Mouse (Mus musculus): ENCODE results near the gene Zmat5. TPM values are rescaled to one million over a fixed set of nuclear protein-coding genes. Genes with fewer than 3 reads are reported as not detected.

The Zmat5 gene
- polyA plus RNA-seq, 1 experiment, result 5.8 TPM

GRCm38 (mm10) chr11:4675693-4676092 is 28.8 kb upstream of the Zmat5 start:
- Histone ChIP-seq H3K36me3 (ENCODE audit: control insufficient read depth) (peaks cover 94% of the 10 kb centered on the region), H3K27me3 (ENCODE audit: control insufficient read depth) (no peaks in the 10 kb centered on the region), H3K9me3 (ENCODE audit: control insufficient read depth, low read length) (no peaks in the 10 kb centered on the region), H3K4me1 (ENCODE audit: control insufficient read depth) (peaks cover 60% of the 10 kb centered on the region), H3K4me3 (replicated peaks) (no peak overlapping the region)
- TF ChIP-seq GATA1 (IDR thresholded peaks at IDR 0.05; ENCODE audit: low read length), result no peak
- no peak for TF ChIP-seq TAL1 (IDR thresholded peaks at IDR 0.05; ENCODE audit: low read length)

- peaks cover 57% of the 10 kb centered on the region for H3K4me1 ChIP-seq (ENCODE audit: control insufficient read depth)
- TF ChIP-seq TAL1 (IDR thresholded peaks at IDR 0.05; ENCODE audit: low read length), result peak; percentile 88
- peak; percentile 81 for TF ChIP-seq GATA1 (IDR thresholded peaks at IDR 0.05; ENCODE audit: low read length)
- H3K27me3 ChIP-seq (ENCODE audit: control insufficient read depth), result no peaks in the 10 kb centered on the region
- no peaks in the 10 kb centered on the region for H3K9me3 ChIP-seq (ENCODE audit: control insufficient read depth, low read length)
- H3K4me3 ChIP-seq (replicated peaks), result peak overlapping the region; percentile 52
- peaks cover 97% of the 10 kb centered on the region for H3K36me3 ChIP-seq (ENCODE audit: control insufficient read depth)
Measured at GRCm38 (mm10) chr11:4677250-4677872, 27.1 kb upstream of the Zmat5 start.

GRCm38 (mm10) chr11:4678700-4679440 is 25.6 kb upstream of the Zmat5 start:
- TF ChIP-seq TAL1 (IDR thresholded peaks at IDR 0.05; ENCODE audit: low read length) (no peak), GATA1 (IDR thresholded peaks at IDR 0.05; ENCODE audit: low read length) (no peak)
- Histone ChIP-seq H3K27me3 (ENCODE audit: control insufficient read depth) (no peaks in the 10 kb centered on the region), H3K36me3 (ENCODE audit: control insufficient read depth) (peaks cover 97% of the 10 kb centered on the region), H3K9me3 (ENCODE audit: control insufficient read depth, low read length) (no peaks in the 10 kb centered on the region), H3K4me3 (replicated peaks) (no peak overlapping the region), H3K4me1 (ENCODE audit: control insufficient read depth) (peaks cover 56% of the 10 kb centered on the region)

- peaks cover 54% of the 10 kb centered on the region for H3K4me1 ChIP-seq (ENCODE audit: control insufficient read depth)
- TF ChIP-seq TAL1 (IDR thresholded peaks at IDR 0.05; ENCODE audit: low read length) (no peak), GATA1 (IDR thresholded peaks at IDR 0.05; ENCODE audit: low read length) (no peak)
Measured at GRCm38 (mm10) chr11:4679441-4679832, 25.0 kb upstream of the Zmat5 start.

GRCm38 (mm10) chr11:4680126-4680525 is 24.4 kb upstream of the Zmat5 start:
- no peak for TF ChIP-seq GATA1 (IDR thresholded peaks at IDR 0.05; ENCODE audit: low read length)
- TF ChIP-seq TAL1 (IDR thresholded peaks at IDR 0.05; ENCODE audit: low read length), result no peak
- peaks cover 47% of the 10 kb centered on the region for H3K4me1 ChIP-seq (ENCODE audit: control insufficient read depth)
- no peaks in the 10 kb centered on the region for H3K27me3 ChIP-seq (ENCODE audit: control insufficient read depth)
- H3K36me3 ChIP-seq (ENCODE audit: control insufficient read depth), result peaks cover 95% of the 10 kb centered on the region
- H3K4me3 ChIP-seq (replicated peaks), result no peak overlapping the region
- H3K9me3 ChIP-seq (ENCODE audit: control insufficient read depth, low read length), result no peaks in the 10 kb centered on the region

More at GRCm38 (mm10) chr11:4679441-4679832, 25.0 kb upstream of the Zmat5 start:
- Histone ChIP-seq H3K4me3 (replicated peaks) (no peak overlapping the region), H3K36me3 (ENCODE audit: control insufficient read depth) (peaks cover 97% of the 10 kb centered on the region), H3K9me3 (ENCODE audit: control insufficient read depth, low read length) (no peaks in the 10 kb centered on the region), H3K27me3 (ENCODE audit: control insufficient read depth) (no peaks in the 10 kb centered on the region)

- Histone ChIP-seq H3K9me3 (ENCODE audit: control insufficient read depth, low read length) (no peaks in the 10 kb centered on the region), H3K36me3 (ENCODE audit: control insufficient read depth) (peaks cover 65% of the 10 kb centered on the region), H3K4me3 (replicated peaks) (no peak overlapping the region), H3K4me1 (ENCODE audit: control insufficient read depth) (peaks cover 14% of the 10 kb centered on the region), H3K27me3 (ENCODE audit: control insufficient read depth) (no peaks in the 10 kb centered on the region)
- TF ChIP-seq TAL1 (IDR thresholded peaks at IDR 0.05; ENCODE audit: low read length) (no peak), GATA1 (IDR thresholded peaks at IDR 0.05; ENCODE audit: low read length) (no peak)
Measured at GRCm38 (mm10) chr11:4683516-4683915, 21.0 kb upstream of the Zmat5 start.

- no peaks in the 10 kb centered on the region for H3K9me3 ChIP-seq (ENCODE audit: control insufficient read depth, low read length)
- H3K4me3 ChIP-seq (replicated peaks), result no peak overlapping the region
- TF ChIP-seq GATA1 (IDR thresholded peaks at IDR 0.05; ENCODE audit: low read length), result no peak
- no peak for TF ChIP-seq TAL1 (IDR thresholded peaks at IDR 0.05; ENCODE audit: low read length)
- H3K27me3 ChIP-seq (ENCODE audit: control insufficient read depth), result no peaks in the 10 kb centered on the region
- peaks cover 59% of the 10 kb centered on the region for H3K36me3 ChIP-seq (ENCODE audit: control insufficient read depth)
- H3K4me1 ChIP-seq (ENCODE audit: control insufficient read depth), result peaks cover 8% of the 10 kb centered on the region
Measured at GRCm38 (mm10) chr11:4684186-4684585, 20.3 kb upstream of the Zmat5 start.

- H3K27me3 ChIP-seq (ENCODE audit: control insufficient read depth), result peaks cover 2% of the 10 kb centered on the region; the same call in 1 of the 2 replicates
- TF ChIP-seq GATA1 (IDR thresholded peaks at IDR 0.05; ENCODE audit: low read length) (no peak), TAL1 (IDR thresholded peaks at IDR 0.05; ENCODE audit: low read length) (no peak)
- no peak overlapping the region for H3K4me3 ChIP-seq (replicated peaks)
- peaks cover 50% of the 10 kb centered on the region for H3K36me3 ChIP-seq (ENCODE audit: control insufficient read depth)
- peaks cover 3% of the 10 kb centered on the region for H3K4me1 ChIP-seq (ENCODE audit: control insufficient read depth)
- no peaks in the 10 kb centered on the region for H3K9me3 ChIP-seq (ENCODE audit: control insufficient read depth, low read length)
Measured at GRCm38 (mm10) chr11:4685071-4685470, 19.4 kb upstream of the Zmat5 start.

- H3K9me3 ChIP-seq (ENCODE audit: control insufficient read depth, low read length), result no peaks in the 10 kb centered on the region
- H3K27me3 ChIP-seq (ENCODE audit: control insufficient read depth), result peaks cover 2% of the 10 kb centered on the region; the same call in 1 of the 2 replicates
- TF ChIP-seq GATA1 (IDR thresholded peaks at IDR 0.05; ENCODE audit: low read length), result no peak
- TF ChIP-seq TAL1 (IDR thresholded peaks at IDR 0.05; ENCODE audit: low read length), result no peak
- peaks cover 2% of the 10 kb centered on the region for H3K4me1 ChIP-seq (ENCODE audit: control insufficient read depth)
- H3K4me3 ChIP-seq (replicated peaks), result no peak overlapping the region
- H3K36me3 ChIP-seq (ENCODE audit: control insufficient read depth), result peaks cover 45% of the 10 kb centered on the region
Measured at GRCm38 (mm10) chr11:4685510-4685909, 19.0 kb upstream of the Zmat5 start.
